8 mouse cellular contexts compared by ENCODE assay signal in the genomic region with DNA sequence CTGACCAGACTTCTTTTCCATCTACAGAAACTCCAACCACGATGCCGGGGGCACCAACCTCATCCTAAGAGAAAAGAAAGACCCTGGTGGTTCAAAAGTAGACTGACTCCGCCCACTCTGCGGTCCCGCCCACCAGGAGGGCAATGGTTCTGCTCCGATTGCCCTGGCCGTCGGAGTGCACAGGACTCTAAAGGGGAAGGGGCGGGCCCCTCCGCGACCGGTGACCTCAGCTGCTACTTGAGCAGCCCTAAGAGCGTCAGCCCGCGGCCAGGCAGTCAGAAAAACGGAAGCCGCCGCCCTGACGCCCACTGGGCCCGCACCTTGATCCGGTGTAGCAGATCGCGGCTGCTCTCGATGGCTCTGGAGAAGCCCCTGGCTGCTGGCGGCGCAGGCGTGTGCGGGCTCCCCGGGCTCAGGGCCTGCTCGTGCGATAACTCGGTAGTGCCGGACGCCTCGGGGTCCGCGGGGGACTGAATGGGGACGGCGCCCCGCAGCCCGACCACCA. TPM values are rescaled to one million over a fixed set of nuclear protein-coding genes. Genes with fewer than 3 reads are reported as not detected.
A peak's percentile ranks its signal among the peaks of the same experiment; 100 is the strongest.
DNase-seq lines count a peak whose midpoint lies in the region; ATAC-seq and TF ChIP-seq lines count a peak whose summit lies in the region.

No protein-coding gene starts in this region.

- peak; percentile 94 for ATAC-seq in common myeloid progenitor, adult 5-6 weeks (replicated peaks; ENCODE audit: low read depth, poor library complexity, severe bottlenecking)
- peak; percentile 85 for ATAC-seq in hindbrain, embryonic 16.5 days
- peak; percentile 90 for ATAC-seq in megakaryocyte-erythroid progenitor cell, adult 5-6 weeks (replicated peaks; ENCODE audit: low FRiP score, low TSS enrichment, poor library complexity, severe bottlenecking)

- intact Hi-C loops in gastrocnemius, adult 2 months (cut with DNase I): loop anchor here (5.0 kb wide), 2 partner anchors 37 to 137 kb away; no protein-coding TSS in a partner anchor
- intact Hi-C loops in left cerebral cortex, postnatal 10 days (cut with DNase I): loop anchor here (10.0 kb wide), 2 partner anchors 330 to 460 kb away; a partner anchor contains a TSS

- no peaks in the 10 kb centered on the region for H3K27me3 ChIP-seq in hindbrain, embryonic 16.5 days (replicated peaks; ENCODE audit: control insufficient read depth, insufficient read depth, low read length)

- H3K4me2 ChIP-seq in hindbrain, embryonic 16.5 days (ENCODE audit: low read length): peak overlapping the region; percentile 65

- peaks cover 10% of the 10 kb centered on the region; the same call in 1 of the 2 replicates for H3K4me1 ChIP-seq in hindbrain, embryonic 16.5 days (ENCODE audit: control insufficient read depth, insufficient read depth, low read depth, low read length)

- H3K9me3 ChIP-seq in hindbrain, embryonic 16.5 days (ENCODE audit: control insufficient read depth, low read length): no peaks in the 10 kb centered on the region

- under 1% methylated on average over 28 of the region's 41 CpGs for whole genome bisulfite sequencing in hindbrain, embryonic 16.5 days

- peak overlapping the region; percentile 95 for H3K27ac ChIP-seq in gastrocnemius, adult 2 months
- peak overlapping the region; percentile 93 for H3K27ac ChIP-seq in hindbrain, embryonic 16.5 days (ENCODE audit: low read depth, low read length)

- H3K36me3 ChIP-seq in hindbrain, embryonic 16.5 days (ENCODE audit: control insufficient read depth, insufficient read depth, low read length): peaks cover 7% of the 10 kb centered on the region

- peak; percentile 10; the same call in 1 of the 2 replicates for TF ChIP-seq CTCF in gastrocnemius, adult 2 months (IDR thresholded peaks at IDR 0.05)

- peak overlapping the region; percentile 95 for H3K9ac ChIP-seq in hindbrain, embryonic 16.5 days (ENCODE audit: low read depth, low read length)

- DNase-seq in right cerebral cortex, adult 18-20 months: peak; percentile 55
- no peak for DNase-seq in right cerebral cortex, postnatal 25 days
- peak; percentile 83 for DNase-seq in gastrocnemius, adult 2 months
- peak; percentile 48 to 92 for DNase-seq in left cerebral cortex, postnatal 10 days (ENCODE audit: extremely low spot score in 1 of 2, low spot score in 2 of 2)
- peak; percentile 63 for DNase-seq in right cerebral cortex, postnatal 14 days

- peak overlapping the region; percentile 99 for H3K4me3 ChIP-seq in gastrocnemius, adult 2 months
- H3K4me3 ChIP-seq in hindbrain, embryonic 16.5 days (ENCODE audit: low read length): peak overlapping the region; percentile 92

RNA-seq across cellular contexts. Expression of a gene that starts 0.5 kb away (rescaled TPM):
- 21.4 and 30.6 TPM in 2 replicates for total RNA-seq in common myeloid progenitor, adult 5-6 weeks (2017)
- total RNA-seq in gastrocnemius, adult 2 months (2021): 10 to 100 TPM; 17.7 to 22.3 TPM
- polyA plus RNA-seq in hindbrain, embryonic 16.5 days (2015; fragmentation: Nextera tagmentation; extraction: Ambion mirVana): 12.1 and 12.3 TPM in 2 replicates
- total RNA-seq in left cerebral cortex, postnatal 10 days (2021): 10 to 100 TPM; 17.5 to 18.6 TPM
- 12.5 and 13.7 TPM in 2 replicates for total RNA-seq in megakaryocyte-erythroid progenitor cell, adult 5-6 weeks (2014; fragmentation: Nextera tagmentation)
- 20.3 and 24.9 TPM in 2 replicates for total RNA-seq in megakaryocyte-erythroid progenitor cell, adult 5-6 weeks (2017)

RNA-seq across cellular contexts. Expression of a gene that starts 28.9 kb away (rescaled TPM):
- 162 and 229 TPM in 2 replicates for total RNA-seq in common myeloid progenitor, adult 5-6 weeks (2017)
- 100 to 1,000 TPM; 191 to 213 TPM for total RNA-seq in gastrocnemius, adult 2 months (2021)
- 204 and 212 TPM in 2 replicates for polyA plus RNA-seq in hindbrain, embryonic 16.5 days (2015; fragmentation: Nextera tagmentation; extraction: Ambion mirVana)
- 10 to 100 TPM; 41.6 to 49.4 TPM for total RNA-seq in left cerebral cortex, postnatal 10 days (2021)
- total RNA-seq in megakaryocyte-erythroid progenitor cell, adult 5-6 weeks (2014; fragmentation: Nextera tagmentation): 858 and 1,123 TPM in 2 replicates
- 286 and 317 TPM in 2 replicates for total RNA-seq in megakaryocyte-erythroid progenitor cell, adult 5-6 weeks (2017)

RNA-seq across cellular contexts. Expression of a gene that starts 55.3 kb away (rescaled TPM):
- total RNA-seq in common myeloid progenitor, adult 5-6 weeks (2017): 82.9 and 87.3 TPM in 2 replicates
- total RNA-seq in gastrocnemius, adult 2 months (2021): 1 to 10 TPM; 5.9 to 9.7 TPM
- polyA plus RNA-seq in hindbrain, embryonic 16.5 days (2015; fragmentation: Nextera tagmentation; extraction: Ambion mirVana): 36.2 and 40.4 TPM in 2 replicates
- 10 to 100 TPM; 21.8 TPM for total RNA-seq in left cerebral cortex, postnatal 10 days (2021)
- 45.9 and 52.1 TPM in 2 replicates for total RNA-seq in megakaryocyte-erythroid progenitor cell, adult 5-6 weeks (2014; fragmentation: Nextera tagmentation)
- total RNA-seq in megakaryocyte-erythroid progenitor cell, adult 5-6 weeks (2017): 81.6 and 90.4 TPM in 2 replicates
